Mouse (Mus musculus) erythroblast, embryonic 14.5 days (primary cell): ENCODE results near the gene C1ql2.

Experiments
- GATA1 ChIP-seq: IDR thresholded peaks from 2 replicates; pipeline ENCODE4 v1.6.1; 2012; ENCODE audit warnings: low read length, inconsistent platforms, mixed read lengths
- TAL1 ChIP-seq: IDR thresholded peaks from 3 replicates; pipeline ENCODE4 v1.6.1; 2012; ENCODE audit warnings: low read length, inconsistent platforms, mixed read lengths

- TF ChIP-seq GATA1 (no peak), TAL1 (no peak)
Measured at GRCm38 (mm10) chr1:120363638-120364037, 23.3 kb downstream of the C1ql2 start.
